Mouse (Mus musculus): Measurements from ENCODE around the gene Tbc1d10a. TPM values are rescaled to one million over a fixed set of nuclear protein-coding genes. Genes with fewer than 3 reads are reported as not detected.

Tbc1d10a gene
- polyA plus RNA-seq, 1 experiment: 22.7 TPM

- no peak for TF ChIP-seq GATA1 (IDR thresholded peaks at IDR 0.05; ENCODE audit: low read length)
These were observed 74.0 kb downstream of the Tbc1d10a start for GRCm38 (mm10) chr11:4260463-4261187.

GRCm38 (mm10) chr11:4261188-4261494, 74.6 kb downstream of the Tbc1d10a start:
- no peak for TF ChIP-seq GATA1 (IDR thresholded peaks at IDR 0.05; ENCODE audit: low read length)

GRCm38 (mm10) chr11:4261969-4262368, 75.4 kb downstream of the Tbc1d10a start:
- no peak for TF ChIP-seq GATA1 (IDR thresholded peaks at IDR 0.05; ENCODE audit: low read length)

GRCm38 (mm10) chr11:4262847-4263246, 76.3 kb downstream of the Tbc1d10a start:
- TF ChIP-seq GATA1 (IDR thresholded peaks at IDR 0.05; ENCODE audit: low read length): no peak

- TF ChIP-seq GATA1 (IDR thresholded peaks at IDR 0.05; ENCODE audit: low read length): no peak
These were observed 76.7 kb downstream of the Tbc1d10a start for GRCm38 (mm10) chr11:4263296-4263695.

GRCm38 (mm10) chr11:4264066-4264465, 77.5 kb downstream of the Tbc1d10a start:
- TF ChIP-seq GATA1 (IDR thresholded peaks at IDR 0.05; ENCODE audit: low read length): no peak

Other genes starting within 250 kb of the Tbc1d10a start
- 25.5 and 78.4 TPM in 2 replicates for gene Pes1, start 222.8 kb upstream of the Tbc1d10a start, polyA plus RNA-seq (2012)
- gene 4930556J24Rik, start 210.0 kb upstream of the Tbc1d10a start, polyA plus RNA-seq (2012): not detected in 2 replicates
- gene Gal3st1, start 203.2 kb upstream of the Tbc1d10a start, polyA plus RNA-seq (2012): not detected in 2 replicates
- not detected in 2 replicates for gene Sec14l4, start 155.3 kb upstream of the Tbc1d10a start, polyA plus RNA-seq (2012)
- gene Sec14l3, start 121.9 kb upstream of the Tbc1d10a start, polyA plus RNA-seq (2012): not detected in 2 replicates
- gene Mtfp1, start 91.3 kb upstream of the Tbc1d10a start, polyA plus RNA-seq (2012): 18.8 and 27.1 TPM in 2 replicates
- gene Sec14l2, start 63.4 kb upstream of the Tbc1d10a start, polyA plus RNA-seq (2012): 1.5 and 1.7 TPM in 2 replicates
- 7.3 and 7.4 TPM in 2 replicates for gene Rnf215, start 51.6 kb upstream of the Tbc1d10a start, polyA plus RNA-seq (2012)
- 1.1 and 1.4 TPM in 2 replicates for gene Ccdc157, start 26.5 kb upstream of the Tbc1d10a start, polyA plus RNA-seq (2012)
- gene Sf3a1, start 26.4 kb upstream of the Tbc1d10a start, polyA plus RNA-seq (2012): 149 and 186 TPM in 2 replicates
- 1.2 and 2.7 TPM in 2 replicates for gene Castor1, start 31.4 kb downstream of the Tbc1d10a start, polyA plus RNA-seq (2012)
- 3.0 and 3.3 TPM in 2 replicates for gene Osm, start 49.6 kb downstream of the Tbc1d10a start, polyA plus RNA-seq (2012)
- gene Lif, start 70.8 kb downstream of the Tbc1d10a start, polyA plus RNA-seq (2012): 0.02 and 0.21 TPM in 2 replicates